Mouse (Mus musculus) myocyte (in vitro differentiated cells): ENCODE data around the gene Slc24a3.

ENCODE experiments used
- CEBPB ChIP-seq: IDR thresholded peaks from 2 replicates; pipeline ENCODE4 v1.6.1; 2011; ENCODE audit warnings: mild to moderate bottlenecking, moderate library complexity; ENCODE audit not compliant: poor library complexity, insufficient read depth, severe bottlenecking
- E2F4 ChIP-seq: IDR thresholded peaks from one replicate; pipeline ENCODE4 v1.6.1; 2011; ENCODE audit warnings: mild to moderate bottlenecking, control low read depth, moderate library complexity; ENCODE audit not compliant: insufficient read depth
- MAX ChIP-seq: IDR thresholded peaks from one replicate; pipeline ENCODE4 v1.6.1; 2011; ENCODE audit warnings: low read depth, mild to moderate bottlenecking, control low read depth
- MYOD1 ChIP-seq, 3 experiments: IDR thresholded peaks; one replicate each; pipeline ENCODE4 v1.6.1; 2011; ENCODE audit warnings: control low read depth in 2 of 3, low read depth in 2 of 3, mild to moderate bottlenecking in 2 of 3, moderate library complexity in 1 of 3; ENCODE audit not compliant: insufficient read length in 2 of 3, control insufficient read depth in 1 of 3
- POLR2A ChIP-seq: IDR thresholded peaks from one replicate; pipeline ENCODE4 v1.6.1; 2011; ENCODE audit warnings: low read depth, mild to moderate bottlenecking, control low read depth, moderate library complexity; ENCODE audit not compliant: insufficient read length
- POLR2AphosphoS2 ChIP-seq: IDR thresholded peaks from one replicate; pipeline ENCODE4 v1.6.1; 2011; ENCODE audit warnings: low read depth, control low read depth; ENCODE audit not compliant: insufficient read length
- TCF3 ChIP-seq: IDR thresholded peaks from one replicate; pipeline ENCODE4 v1.6.1; 2011; ENCODE audit warnings: low read depth, control low read depth; ENCODE audit not compliant: insufficient read length

DNA sequence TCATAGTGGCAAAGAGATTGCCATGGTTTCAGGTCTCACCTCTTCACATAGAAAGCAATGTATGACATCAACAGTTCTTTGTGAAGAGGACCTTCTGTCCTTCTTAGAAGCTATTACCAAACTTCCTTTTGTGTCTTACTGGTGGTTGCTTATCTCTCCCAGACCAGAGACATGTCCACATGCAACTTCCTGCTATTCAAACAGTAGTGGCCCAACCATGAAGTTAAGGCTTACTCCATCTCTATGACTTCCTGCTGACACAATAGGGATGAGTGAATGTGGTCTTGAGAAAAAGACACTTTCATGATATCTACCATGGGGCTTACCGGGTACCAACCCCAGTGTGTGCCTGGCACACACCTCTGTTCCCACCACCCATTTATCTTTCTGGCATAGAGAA is 58.5 kb downstream of the Slc24a3 start:
- TF ChIP-seq MYOD1 (IDR thresholded peaks at IDR 0.05; ENCODE audit: control insufficient read depth in 1 of 3, insufficient read length in 2 of 3, low read depth in 2 of 3) (no peak), POLR2A (no peak), E2F4 (no peak), MAX (no peak), CEBPB (no peak), TCF3 (no peak), POLR2AphosphoS2 (no peak)
